Mouse (Mus musculus): ENCODE data around the gene Epn2. TPM values are rescaled to one million over a fixed set of nuclear protein-coding genes. Genes with fewer than 3 reads are reported as not detected.

Gene Epn2
- polyA plus RNA-seq, 1 experiment = 14.1 TPM

GRCm38 (mm10) chr11:61571225-61571624 lies 8.3 kb downstream of the Epn2 start:
- Histone ChIP-seq H3K27me3 (ENCODE audit: control insufficient read depth, insufficient read depth, insufficient read length) (no peaks in the 10 kb centered on the region), H3K4me3 (no peak overlapping the region), H3K4me2 (ENCODE audit: low read depth) (no peak overlapping the region), H3ac (ENCODE audit: control insufficient read depth, insufficient read length) (no peak overlapping the region), H3K36me3 (ENCODE audit: control insufficient read depth, insufficient read depth) (no peaks in the 10 kb centered on the region), H3K79me2 (ENCODE audit: control insufficient read depth, insufficient read depth) (peaks cover 86% of the 10 kb centered on the region)
- TF ChIP-seq REST (IDR thresholded peaks at IDR 0.05; ENCODE audit: insufficient read depth, insufficient read length) (no peak), POLR2AphosphoS2 (IDR thresholded peaks at IDR 0.05; ENCODE audit: insufficient read length, low read depth) (no peak), E2F4 (IDR thresholded peaks at IDR 0.05; ENCODE audit: insufficient read depth) (no peak), POLR2A (IDR thresholded peaks at IDR 0.05; ENCODE audit: insufficient read length, low read depth) (no peak), MAX (IDR thresholded peaks at IDR 0.05; ENCODE audit: low read depth) (no peak), TCF3 (IDR thresholded peaks at IDR 0.05; ENCODE audit: insufficient read length, low read depth) (no peak), TCF12 (IDR thresholded peaks at IDR 0.05; ENCODE audit: insufficient read depth, poor library complexity, severe bottlenecking) (no peak), MYOG (IDR thresholded peaks at IDR 0.05; ENCODE audit: control insufficient read depth in 1 of 3, insufficient read depth in 1 of 3, insufficient read length in 2 of 3, low read depth in 2 of 3) (no peak), CEBPB (IDR thresholded peaks at IDR 0.05; ENCODE audit: insufficient read depth, poor library complexity, severe bottlenecking) (no peak), SRF (IDR thresholded peaks at IDR 0.05; ENCODE audit: control insufficient read depth, insufficient read length, low read depth) (no peak), USF1 (IDR thresholded peaks at IDR 0.05; ENCODE audit: low read depth) (no peak), MYOD1 (IDR thresholded peaks at IDR 0.05; ENCODE audit: control insufficient read depth in 1 of 3, insufficient read length in 2 of 3, low read depth in 2 of 3) (no peak)

- TF ChIP-seq MAX (IDR thresholded peaks at IDR 0.05; ENCODE audit: low read depth) (no peak), POLR2AphosphoS2 (IDR thresholded peaks at IDR 0.05; ENCODE audit: insufficient read length, low read depth) (no peak), MYOG (IDR thresholded peaks at IDR 0.05; ENCODE audit: control insufficient read depth in 1 of 3, insufficient read depth in 1 of 3, insufficient read length in 2 of 3, low read depth in 2 of 3) (no peak), CEBPB (IDR thresholded peaks at IDR 0.05; ENCODE audit: insufficient read depth, poor library complexity, severe bottlenecking) (no peak), POLR2A (IDR thresholded peaks at IDR 0.05; ENCODE audit: insufficient read length, low read depth) (no peak), TCF12 (IDR thresholded peaks at IDR 0.05; ENCODE audit: insufficient read depth, poor library complexity, severe bottlenecking) (no peak), REST (IDR thresholded peaks at IDR 0.05; ENCODE audit: insufficient read depth, insufficient read length) (no peak), TCF3 (IDR thresholded peaks at IDR 0.05; ENCODE audit: insufficient read length, low read depth) (no peak), E2F4 (IDR thresholded peaks at IDR 0.05; ENCODE audit: insufficient read depth) (no peak), SRF (IDR thresholded peaks at IDR 0.05; ENCODE audit: control insufficient read depth, insufficient read length, low read depth) (no peak), USF1 (IDR thresholded peaks at IDR 0.05; ENCODE audit: low read depth) (no peak), MYOD1 (IDR thresholded peaks at IDR 0.05; ENCODE audit: control insufficient read depth in 1 of 3, insufficient read length in 2 of 3, low read depth in 2 of 3) (no peak)
- H3K36me3 ChIP-seq (ENCODE audit: control insufficient read depth, insufficient read depth) = no peaks in the 10 kb centered on the region
Observed at GRCm38 (mm10) chr11:61569671-61570070, 9.8 kb downstream of the Epn2 start.

GRCm38 (mm10) chr11:61564566-61564965 lies 14.9 kb downstream of the Epn2 start:
- TF ChIP-seq MAX (IDR thresholded peaks at IDR 0.05; ENCODE audit: low read depth) (no peak), POLR2A (IDR thresholded peaks at IDR 0.05; ENCODE audit: insufficient read length, low read depth) (no peak), MYOG (IDR thresholded peaks at IDR 0.05; ENCODE audit: control insufficient read depth in 1 of 3, insufficient read depth in 1 of 3, insufficient read length in 2 of 3, low read depth in 2 of 3) (no peak), MYOD1 (IDR thresholded peaks at IDR 0.05; ENCODE audit: control insufficient read depth in 1 of 3, insufficient read length in 2 of 3, low read depth in 2 of 3) (no peak), USF1 (IDR thresholded peaks at IDR 0.05; ENCODE audit: low read depth) (no peak)
- H3ac ChIP-seq (ENCODE audit: control insufficient read depth, insufficient read length) = no peak overlapping the region
- peak overlapping the region; percentile 74 for H3K4me2 ChIP-seq (ENCODE audit: low read depth)
- peaks cover 75% of the 10 kb centered on the region for H3K79me2 ChIP-seq (ENCODE audit: control insufficient read depth, insufficient read depth)
- no peaks in the 10 kb centered on the region for H3K27me3 ChIP-seq (ENCODE audit: control insufficient read depth, insufficient read depth, insufficient read length)
- no peaks in the 10 kb centered on the region for H3K36me3 ChIP-seq (ENCODE audit: control insufficient read depth, insufficient read depth)
- H3K4me3 ChIP-seq = no peak overlapping the region

More at GRCm38 (mm10) chr11:61569671-61570070, 9.8 kb downstream of the Epn2 start:
- H3K4me3 ChIP-seq = no peak overlapping the region
- no peak overlapping the region for H3ac ChIP-seq (ENCODE audit: control insufficient read depth, insufficient read length)
- H3K27me3 ChIP-seq (ENCODE audit: control insufficient read depth, insufficient read depth, insufficient read length) = no peaks in the 10 kb centered on the region
- peaks cover 82% of the 10 kb centered on the region for H3K79me2 ChIP-seq (ENCODE audit: control insufficient read depth, insufficient read depth)
- H3K4me2 ChIP-seq (ENCODE audit: low read depth) = no peak overlapping the region

- Histone ChIP-seq H3K36me3 (ENCODE audit: control insufficient read depth, insufficient read depth) (no peaks in the 10 kb centered on the region), H3K79me2 (ENCODE audit: control insufficient read depth, insufficient read depth) (peaks cover 76% of the 10 kb centered on the region), H3K4me2 (ENCODE audit: low read depth) (peak overlapping the region; percentile 74), H3ac (ENCODE audit: control insufficient read depth, insufficient read length) (no peak overlapping the region), H3K27me3 (ENCODE audit: control insufficient read depth, insufficient read depth, insufficient read length) (no peaks in the 10 kb centered on the region), H3K4me3 (no peak overlapping the region)
- TF ChIP-seq MYOD1 (IDR thresholded peaks at IDR 0.05; ENCODE audit: control insufficient read depth in 1 of 3, insufficient read length in 2 of 3, low read depth in 2 of 3) = no peak
- TF ChIP-seq CEBPB (IDR thresholded peaks at IDR 0.05; ENCODE audit: insufficient read depth, poor library complexity, severe bottlenecking) = peak; percentile 64; the same call in 1 of the 2 replicates
Observed at GRCm38 (mm10) chr11:61563939-61564338, 15.5 kb downstream of the Epn2 start.

GRCm38 (mm10) chr11:61562421-61562820 lies 17.1 kb downstream of the Epn2 start:
- Histone ChIP-seq H3ac (ENCODE audit: control insufficient read depth, insufficient read length) (no peak overlapping the region), H3K27me3 (ENCODE audit: control insufficient read depth, insufficient read depth, insufficient read length) (no peaks in the 10 kb centered on the region), H3K36me3 (ENCODE audit: control insufficient read depth, insufficient read depth) (no peaks in the 10 kb centered on the region), H3K79me2 (ENCODE audit: control insufficient read depth, insufficient read depth) (peaks cover 69% of the 10 kb centered on the region), H3K4me3 (no peak overlapping the region), H3K4me2 (ENCODE audit: low read depth) (peak overlapping the region; percentile 27)
- TF ChIP-seq CEBPB (IDR thresholded peaks at IDR 0.05; ENCODE audit: insufficient read depth, poor library complexity, severe bottlenecking) (no peak), USF1 (IDR thresholded peaks at IDR 0.05; ENCODE audit: low read depth) (no peak), E2F4 (IDR thresholded peaks at IDR 0.05; ENCODE audit: insufficient read depth) (no peak), MYOG (IDR thresholded peaks at IDR 0.05; ENCODE audit: control insufficient read depth in 1 of 3, insufficient read depth in 1 of 3, insufficient read length in 2 of 3, low read depth in 2 of 3) (no peak), MAX (IDR thresholded peaks at IDR 0.05; ENCODE audit: low read depth) (no peak), POLR2A (IDR thresholded peaks at IDR 0.05; ENCODE audit: insufficient read length, low read depth) (no peak), POLR2AphosphoS2 (IDR thresholded peaks at IDR 0.05; ENCODE audit: insufficient read length, low read depth) (no peak), TCF3 (IDR thresholded peaks at IDR 0.05; ENCODE audit: insufficient read length, low read depth) (no peak), REST (IDR thresholded peaks at IDR 0.05; ENCODE audit: insufficient read depth, insufficient read length) (no peak), TCF12 (IDR thresholded peaks at IDR 0.05; ENCODE audit: insufficient read depth, poor library complexity, severe bottlenecking) (no peak), MYOD1 (IDR thresholded peaks at IDR 0.05; ENCODE audit: control insufficient read depth in 1 of 3, insufficient read length in 2 of 3, low read depth in 2 of 3) (no peak), SRF (IDR thresholded peaks at IDR 0.05; ENCODE audit: control insufficient read depth, insufficient read length, low read depth) (no peak)
